Mouse (Mus musculus) forebrain, embryonic 10.5 days (tissue): ENCODE measurements around the gene B130006D01Rik. TPM values are rescaled to one million over a fixed set of nuclear protein-coding genes. Genes with fewer than 3 reads are reported as not detected.

Source experiments
- DNase-seq: peaks from one replicate; pipeline ENCODE4 v3.0.0-alpha.2; 2017; ENCODE audit warnings: low spot score; ENCODE audit errors: extremely low spot score
- H3K27ac ChIP-seq: fragments of 300-500 bp; sonication (generic); 2 replicates; pipeline ENCODE4 v1.5.1; 2016; ENCODE audit warnings: mild to moderate bottlenecking
- H3K27me3 ChIP-seq: fragments of 300-500 bp; sonication (generic); 2 replicates; pipeline ENCODE4 v1.6.1; 2016; ENCODE audit warnings: mild to moderate bottlenecking; ENCODE audit not compliant: poor library complexity, severe bottlenecking
- H3K36me3 ChIP-seq: fragments of 300-500 bp; sonication (generic); replicated peaks from 2 replicates; pipeline ENCODE4 v1.6.1; 2016; ENCODE audit warnings: mild to moderate bottlenecking, moderate library complexity
- H3K4me1 ChIP-seq: fragments of 300-500 bp; sonication (generic); 2 replicates; pipeline ENCODE4 v1.6.1; 2016
- H3K4me3 ChIP-seq: fragments of 300-500 bp; sonication (generic); 2 replicates; pipeline ENCODE4 v1.5.1; 2016; ENCODE audit warnings: mild to moderate bottlenecking, moderate library complexity
- H3K9me3 ChIP-seq: fragments of 300-500 bp; sonication (generic); 2 replicates; pipeline ENCODE4 v1.6.1; 2016; ENCODE audit warnings: mild to moderate bottlenecking, moderate library complexity
- WGBS: fragments of 180-500 bp; shearing (Covaris S2); methylation state at CpG from one replicate; pipeline ENCODE4 v1.1.7; 2016; 5-methylcytosine and 5-hydroxymethylcytosine counted together
- polyA plus RNA-seq: library from polyadenylated mRNA; unstranded; fragments of >200 nt; fragmentation: Nextera tagmentation; extraction: Ambion mirVana; gene quantifications from 2 replicates; pipeline ENCODE4 v1.2.1, GENCODE M21; 2016

The B130006D01Rik gene
- 1.4 TPM in 2 replicates for polyA plus RNA-seq

DNA sequence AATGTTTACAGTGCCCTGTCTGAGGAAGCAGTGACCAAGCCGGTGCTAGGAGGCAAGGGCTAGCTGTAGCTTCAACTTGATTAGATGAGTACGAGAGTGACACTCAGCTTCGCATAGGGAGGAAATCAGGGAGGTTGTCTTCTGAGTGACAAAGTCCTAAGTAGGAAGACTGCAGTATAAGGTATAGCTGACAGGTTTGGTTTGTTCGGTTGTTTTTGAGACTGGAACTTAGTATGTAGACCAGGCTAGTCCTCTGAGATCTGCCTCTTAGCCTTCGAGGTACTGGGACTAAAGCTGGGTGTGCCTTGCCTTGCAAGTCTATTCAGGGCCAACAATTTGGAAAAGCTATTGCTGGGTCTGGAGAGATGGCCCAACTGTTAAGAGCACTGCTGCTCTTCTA, at the start of gene B130006D01Rik:
Gene B130006D01Rik, plus strand, starts transcription at position 301 of the 400 bp plus-strand sequence.
- Histone ChIP-seq H3K36me3 (0 out of 2 replicates have a peak, but pooled peaks cover 5% of the 10 kb centered on the region), H3K27me3 (no peaks in the 10 kb centered on the region), H3K9me3 (no peaks in the 10 kb centered on the region), H3K4me1 (no peaks in the 10 kb centered on the region), H3K4me3 (no peak within 1 kb of the TSS), H3K27ac (no peak within 1 kb of the TSS)
- 92% methylated on average over 5 of the region's 5 CpGs for WGBS
- no peak for DNase-seq

DNA sequence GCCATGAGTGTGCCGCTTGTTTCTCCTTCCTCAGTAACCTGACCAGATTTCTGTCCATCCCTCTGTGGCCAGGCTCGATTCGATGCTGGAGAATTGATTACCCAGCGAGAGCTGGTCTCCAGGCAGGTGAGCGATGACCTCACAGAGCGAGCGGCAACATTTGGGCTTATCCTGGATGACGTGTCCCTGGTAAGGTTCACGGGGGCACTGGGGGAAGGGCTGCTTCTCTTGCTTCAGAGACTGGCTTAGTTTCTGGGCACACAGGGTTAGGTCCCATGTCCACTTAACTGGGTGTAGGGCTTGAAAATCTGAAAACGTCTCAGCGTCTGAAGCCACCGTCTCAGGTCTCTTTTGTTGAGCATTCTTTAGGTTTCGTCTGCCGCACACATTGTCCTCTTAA, 47.9 kb upstream of the B130006D01Rik start:
- no peaks in the 10 kb centered on the region for H3K9me3 ChIP-seq
- H3K27ac ChIP-seq, result peak overlapping the region; percentile 66
- peaks cover 9% of the 10 kb centered on the region for H3K4me1 ChIP-seq
- no peak for DNase-seq
- H3K27me3 ChIP-seq, result no peaks in the 10 kb centered on the region
- WGBS, result 90% methylated on average over 14 of the region's 14 CpGs
- H3K36me3 ChIP-seq, result peaks cover 98% of the 10 kb centered on the region
- H3K4me3 ChIP-seq, result no peak overlapping the region

DNA sequence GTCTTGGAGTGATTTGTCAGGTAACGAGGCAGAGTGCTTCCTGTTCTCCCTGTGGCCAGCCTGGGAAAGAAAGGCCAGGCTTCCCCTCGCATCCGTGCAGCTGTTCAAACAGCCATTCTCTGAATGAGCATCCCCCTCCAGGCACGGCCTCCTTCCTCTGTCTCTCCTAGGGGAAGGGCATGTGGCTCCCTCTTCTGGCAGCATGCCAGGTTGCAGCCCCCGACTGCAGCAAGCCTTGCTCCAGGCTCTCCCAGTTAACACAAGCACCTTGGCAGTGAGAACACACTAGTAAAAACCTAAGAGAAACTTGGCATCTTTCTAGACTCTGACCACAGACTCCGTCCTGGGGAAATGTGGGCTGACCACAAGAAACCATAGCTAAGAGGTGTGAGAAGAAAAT, 47.1 kb upstream of the B130006D01Rik start:
- WGBS, result 29% methylated on average over 6 of the region's 6 CpGs
- peaks cover 98% of the 10 kb centered on the region for H3K36me3 ChIP-seq
- H3K27ac ChIP-seq, result peak overlapping the region; percentile 66; the same call in 1 of the 2 replicates

DNA sequence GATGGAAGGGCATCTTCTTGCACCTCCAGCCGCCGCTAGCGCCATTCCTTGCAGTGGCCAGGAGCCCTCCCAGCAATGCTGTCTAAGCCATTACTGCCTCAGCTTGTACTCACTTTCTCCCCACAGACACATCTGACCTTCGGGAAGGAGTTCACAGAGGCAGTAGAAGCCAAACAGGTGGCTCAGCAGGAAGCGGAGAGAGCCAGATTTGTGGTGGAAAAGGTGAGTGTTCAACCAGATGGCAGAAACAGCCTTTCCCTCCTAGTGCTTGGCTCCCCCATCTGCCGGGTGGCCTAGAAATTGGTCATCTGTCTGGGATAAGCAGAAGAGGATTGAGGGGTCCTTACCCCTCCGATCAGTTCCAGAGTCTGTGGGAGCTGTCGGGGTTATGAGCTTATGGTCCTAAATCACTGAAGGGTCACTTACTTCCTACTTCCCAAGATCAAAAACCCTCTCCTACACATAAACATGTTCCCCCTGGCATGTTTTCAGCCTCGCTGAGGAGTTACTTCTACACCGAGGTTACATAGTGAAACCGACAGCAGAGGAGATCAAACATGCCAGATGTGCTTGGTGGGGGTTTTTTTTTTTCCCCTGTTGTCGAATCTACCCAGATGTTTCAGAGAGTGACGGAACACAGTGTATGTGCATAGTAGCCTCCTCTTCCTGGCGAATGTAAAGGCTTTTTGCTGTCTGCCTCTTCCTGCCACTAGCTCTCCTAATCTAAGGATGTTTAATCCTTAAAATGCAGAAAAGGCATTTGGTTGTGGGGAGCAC, 45.3 kb upstream of the B130006D01Rik start:
- no peak overlapping the region for H3K4me3 ChIP-seq
- no peaks in the 10 kb centered on the region for H3K27me3 ChIP-seq
- peaks cover 23% of the 10 kb centered on the region for H3K4me1 ChIP-seq
- WGBS, result 92% methylated on average over 14 of the region's 14 CpGs
- DNase-seq, result no peak
- H3K36me3 ChIP-seq, result peaks cover 96% of the 10 kb centered on the region
- no peak overlapping the region for H3K27ac ChIP-seq
- no peaks in the 10 kb centered on the region for H3K9me3 ChIP-seq

More for the DNA sequence above, 47.1 kb upstream of the B130006D01Rik start:
- H3K9me3 ChIP-seq, result no peaks in the 10 kb centered on the region
- DNase-seq, result peak; percentile 75
- no peaks in the 10 kb centered on the region for H3K27me3 ChIP-seq
- no peak overlapping the region for H3K4me3 ChIP-seq
- H3K4me1 ChIP-seq, result peaks cover 12% of the 10 kb centered on the region

DNA sequence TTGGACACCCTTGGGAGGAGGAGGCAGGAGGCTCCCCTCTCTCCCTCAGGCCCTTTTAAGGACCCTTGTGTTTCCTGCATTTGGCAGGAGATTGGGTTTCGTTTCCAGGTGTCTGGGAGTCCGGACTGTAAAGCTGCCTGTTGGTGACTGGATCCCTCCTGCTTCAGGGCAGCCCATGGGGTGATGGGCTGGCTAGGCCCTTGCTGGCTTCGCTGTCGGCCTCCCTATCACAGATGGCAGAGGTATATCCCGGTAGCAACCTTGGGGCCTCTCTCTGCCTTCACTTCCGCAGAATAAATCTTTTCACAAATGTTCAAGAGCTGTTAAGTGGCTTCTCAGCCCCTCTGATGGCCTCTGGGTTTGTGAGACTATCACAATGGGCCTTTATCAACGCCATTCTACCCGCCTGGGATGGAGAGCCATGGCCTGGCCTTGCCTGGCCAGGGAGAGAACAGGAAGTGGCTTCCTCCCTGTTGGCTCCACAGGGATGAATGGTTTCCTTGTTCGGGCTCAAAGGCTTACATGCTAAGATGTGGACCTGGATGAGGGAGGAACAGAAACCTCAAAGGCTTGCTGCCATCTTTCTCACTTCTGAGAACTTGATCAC, 41.3 kb upstream of the B130006D01Rik start:
- Histone ChIP-seq H3K9me3 (no peaks in the 10 kb centered on the region), H3K36me3 (peaks cover 65% of the 10 kb centered on the region), H3K4me1 (peaks cover 20% of the 10 kb centered on the region), H3K27ac (peak overlapping the region; percentile 65), H3K27me3 (no peaks in the 10 kb centered on the region), H3K4me3 (peak overlapping the region; percentile 4; the same call in 1 of the 2 replicates)
- WGBS, result 71% methylated on average over 9 of the region's 9 CpGs
- no peak for DNase-seq

DNA sequence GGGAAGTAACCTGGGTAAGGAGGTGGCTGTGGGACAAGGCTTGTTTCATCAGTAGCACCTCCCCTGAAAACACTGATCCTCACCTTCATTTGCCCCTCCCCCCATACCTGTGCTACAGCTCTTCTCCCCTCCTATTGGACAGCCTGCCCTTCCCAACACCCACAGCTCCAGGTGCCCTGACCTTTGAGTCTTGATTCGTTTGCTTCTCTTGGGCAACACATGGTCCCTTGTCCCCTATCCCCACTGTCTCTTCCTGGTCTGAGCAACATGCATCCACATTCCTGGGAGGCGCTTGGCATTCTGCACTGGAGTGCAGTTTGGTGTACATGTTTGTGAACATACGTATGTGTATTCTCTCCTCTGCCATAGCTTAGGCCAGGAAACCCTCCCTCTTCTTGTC, 40.4 kb upstream of the B130006D01Rik start:
- H3K27me3 ChIP-seq, result no peaks in the 10 kb centered on the region
- peaks cover 56% of the 10 kb centered on the region for H3K36me3 ChIP-seq
- H3K4me3 ChIP-seq, result no peak overlapping the region
- peaks cover 20% of the 10 kb centered on the region for H3K4me1 ChIP-seq
- 91% methylated on average over 3 of the region's 3 CpGs for WGBS
- DNase-seq, result no peak
- H3K27ac ChIP-seq, result 0 out of 2 replicates have a peak overlapping the region, but pooled peaks have one; percentile 2
- no peaks in the 10 kb centered on the region for H3K9me3 ChIP-seq

DNA sequence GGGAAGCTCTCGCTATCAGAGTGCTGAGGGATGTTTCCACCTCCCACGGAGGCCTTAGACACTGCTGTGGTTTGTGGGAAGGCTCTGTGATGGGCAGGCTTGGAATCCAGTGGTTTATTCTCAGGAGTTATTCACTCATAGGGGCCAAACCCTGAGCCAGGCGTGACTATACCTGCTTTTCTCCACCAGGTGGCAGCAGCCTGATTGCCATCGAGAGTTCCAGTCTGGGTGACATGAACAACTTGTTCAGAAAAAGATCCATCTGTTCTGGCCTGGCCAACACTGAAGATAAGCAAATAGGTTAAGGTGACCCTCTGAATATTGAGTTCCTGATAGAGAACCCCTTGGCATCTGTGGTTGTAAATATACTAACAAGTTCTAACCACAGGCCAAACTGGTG, 37.4 kb upstream of the B130006D01Rik start:
- Histone ChIP-seq H3K9me3 (no peaks in the 10 kb centered on the region), H3K4me3 (no peak overlapping the region), H3K27ac (no peak overlapping the region), H3K4me1 (peaks cover 27% of the 10 kb centered on the region), H3K36me3 (peaks cover 27% of the 10 kb centered on the region), H3K27me3 (no peaks in the 10 kb centered on the region)
- peak; percentile 77 for DNase-seq
- WGBS, result 7% methylated on average over 4 of the region's 4 CpGs

DNA sequence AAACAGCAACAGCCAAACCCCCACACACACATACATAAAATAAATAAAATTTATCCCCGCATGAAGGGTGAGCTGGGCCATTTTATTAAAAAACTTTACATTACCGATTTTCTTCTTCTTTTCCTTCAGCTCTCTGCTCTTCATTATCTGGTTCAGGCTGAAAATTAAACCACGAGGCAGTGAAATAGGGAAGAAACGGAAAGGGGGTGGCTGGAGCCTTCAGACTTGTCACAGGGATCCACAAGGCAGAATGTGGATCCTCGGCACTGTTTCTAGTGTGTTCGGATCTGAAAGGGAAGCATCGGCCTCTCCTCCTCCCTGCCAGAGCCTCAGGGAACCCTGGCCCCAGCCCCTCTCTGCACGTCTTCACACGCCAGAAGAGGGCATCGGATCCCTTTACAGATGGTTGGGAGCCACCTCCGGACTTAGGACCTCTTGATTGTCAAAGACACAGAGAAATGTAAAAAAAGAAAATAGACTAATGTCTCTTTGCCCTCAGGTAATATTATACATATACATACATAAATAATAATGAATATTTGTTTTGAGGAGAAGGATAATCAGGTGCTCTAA, 36.2 kb upstream of the B130006D01Rik start:
- Histone ChIP-seq H3K9me3 (no peaks in the 10 kb centered on the region), H3K36me3 (peaks cover 16% of the 10 kb centered on the region)
- DNase-seq, result no peak

DNA sequence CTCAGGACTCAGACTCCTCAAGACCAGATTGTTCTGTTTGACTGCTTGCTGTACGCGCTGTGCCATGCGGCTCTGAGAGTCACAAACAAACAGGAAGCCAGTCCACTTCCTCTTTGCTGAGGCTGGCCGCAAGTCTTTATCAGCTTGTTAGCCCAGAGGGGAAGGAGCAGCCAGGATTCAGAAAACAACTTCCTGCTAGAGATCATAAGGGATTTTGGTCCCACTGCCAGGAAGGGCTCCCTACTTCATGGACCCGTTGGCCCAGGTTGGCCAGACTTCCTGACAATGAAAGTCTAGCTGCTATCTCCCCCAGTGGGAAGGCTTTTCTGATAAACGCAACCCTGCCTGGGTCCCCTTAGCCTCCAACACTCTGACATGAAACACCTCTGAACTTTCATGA, 34.9 kb upstream of the B130006D01Rik start:
- H3K4me1 ChIP-seq, result peaks cover 17% of the 10 kb centered on the region
- H3K36me3 ChIP-seq, result peaks cover 6% of the 10 kb centered on the region; the same call in 1 of the 2 replicates
- peak overlapping the region; percentile 61; the same call in 1 of the 2 replicates for H3K27ac ChIP-seq
- H3K27me3 ChIP-seq, result no peaks in the 10 kb centered on the region
- H3K9me3 ChIP-seq, result no peaks in the 10 kb centered on the region
- 81% methylated on average over 6 of the region's 6 CpGs for WGBS
- no peak overlapping the region for H3K4me3 ChIP-seq
- no peak for DNase-seq

More for the DNA sequence above, 36.2 kb upstream of the B130006D01Rik start:
- H3K27ac ChIP-seq, result no peak overlapping the region
- H3K4me1 ChIP-seq, result peaks cover 16% of the 10 kb centered on the region
- no peak overlapping the region for H3K4me3 ChIP-seq
- 44% methylated on average over 11 of the region's 11 CpGs for WGBS
- no peaks in the 10 kb centered on the region for H3K27me3 ChIP-seq

DNA sequence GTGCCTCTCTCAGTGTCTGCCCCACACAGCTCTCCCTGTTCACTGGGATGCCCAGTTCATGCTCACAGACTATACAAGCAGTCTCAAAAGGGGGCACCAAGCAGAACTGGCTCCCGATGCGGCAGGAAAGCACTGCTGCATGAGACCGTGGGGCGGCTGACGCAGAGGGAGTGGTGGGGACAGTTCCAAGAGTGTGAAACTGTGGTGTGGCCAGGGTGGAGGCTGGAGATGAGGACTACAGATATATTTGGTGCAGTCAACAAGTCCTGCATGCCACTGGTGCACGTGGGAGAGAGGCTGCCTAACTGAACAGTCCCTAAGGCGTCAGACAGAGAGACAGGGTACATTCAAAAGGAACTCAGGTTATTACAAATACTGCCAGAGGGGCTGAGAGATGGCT, 34.4 kb upstream of the B130006D01Rik start:
- WGBS, result 81% methylated on average over 7 of the region's 7 CpGs
- no peak overlapping the region for H3K4me3 ChIP-seq
- H3K27ac ChIP-seq, result peak overlapping the region; percentile 61; the same call in 1 of the 2 replicates
- H3K36me3 ChIP-seq, result peaks cover under 1% of the 10 kb centered on the region; the same call in 1 of the 2 replicates
- DNase-seq, result no peak
- H3K4me1 ChIP-seq, result peaks cover 17% of the 10 kb centered on the region
- no peaks in the 10 kb centered on the region for H3K27me3 ChIP-seq
- no peaks in the 10 kb centered on the region for H3K9me3 ChIP-seq

DNA sequence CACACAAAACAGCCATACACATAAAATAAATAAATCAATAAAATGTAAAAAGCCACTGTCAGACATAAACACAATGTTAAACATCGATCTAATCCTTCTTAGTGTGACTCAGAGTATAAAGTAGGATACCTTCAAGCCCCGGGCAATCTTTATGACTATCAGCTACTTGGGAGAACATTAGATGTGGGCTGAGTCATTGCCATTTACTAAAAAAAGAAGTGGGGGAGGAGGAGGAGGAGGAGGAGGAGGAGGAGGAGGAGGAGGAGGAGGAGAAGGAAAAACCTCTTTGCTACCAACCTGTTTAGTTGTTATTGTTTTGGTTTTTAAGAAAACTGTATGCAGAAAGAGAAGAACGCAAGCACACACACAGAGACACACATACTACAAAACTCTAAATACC, 33.8 kb upstream of the B130006D01Rik start:
- 86% methylated on average over 3 of the region's 3 CpGs for WGBS

DNA sequence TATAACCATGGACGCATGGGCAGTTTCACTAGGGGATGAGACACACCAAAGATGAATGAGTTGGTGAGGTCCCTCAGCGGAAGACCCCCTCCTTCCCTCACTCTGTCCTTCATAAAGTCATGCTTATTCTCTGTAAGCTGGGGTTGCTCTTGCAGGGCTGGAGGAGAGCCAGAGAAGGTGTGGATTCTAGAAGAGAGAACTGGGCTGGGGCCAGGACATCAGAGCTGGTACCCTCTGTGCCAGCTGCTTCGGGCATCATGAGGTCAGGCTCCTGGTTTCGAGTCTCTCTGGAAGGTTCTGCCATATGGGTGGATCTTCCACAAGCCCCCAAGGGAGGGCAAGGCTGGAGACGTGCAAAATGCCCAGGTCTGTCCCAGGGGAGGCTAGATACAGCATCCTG, 24.8 kb upstream of the B130006D01Rik start:
- no peaks in the 10 kb centered on the region for H3K36me3 ChIP-seq
- H3K4me3 ChIP-seq, result no peak overlapping the region
- H3K27me3 ChIP-seq, result no peaks in the 10 kb centered on the region
- 91% methylated on average over 5 of the region's 5 CpGs for WGBS
- no peaks in the 10 kb centered on the region for H3K9me3 ChIP-seq
- H3K4me1 ChIP-seq, result no peaks in the 10 kb centered on the region
- DNase-seq, result no peak
- H3K27ac ChIP-seq, result no peak overlapping the region

More for the DNA sequence above, 33.8 kb upstream of the B130006D01Rik start:
- Histone ChIP-seq H3K36me3 (no peaks in the 10 kb centered on the region), H3K9me3 (no peaks in the 10 kb centered on the region), H3K27me3 (no peaks in the 10 kb centered on the region), H3K4me1 (peaks cover 17% of the 10 kb centered on the region), H3K4me3 (no peak overlapping the region), H3K27ac (no peak overlapping the region)
- DNase-seq, result no peak
